ENCODE assay signal across 12 mouse cellular contexts in the genomic region with DNA sequence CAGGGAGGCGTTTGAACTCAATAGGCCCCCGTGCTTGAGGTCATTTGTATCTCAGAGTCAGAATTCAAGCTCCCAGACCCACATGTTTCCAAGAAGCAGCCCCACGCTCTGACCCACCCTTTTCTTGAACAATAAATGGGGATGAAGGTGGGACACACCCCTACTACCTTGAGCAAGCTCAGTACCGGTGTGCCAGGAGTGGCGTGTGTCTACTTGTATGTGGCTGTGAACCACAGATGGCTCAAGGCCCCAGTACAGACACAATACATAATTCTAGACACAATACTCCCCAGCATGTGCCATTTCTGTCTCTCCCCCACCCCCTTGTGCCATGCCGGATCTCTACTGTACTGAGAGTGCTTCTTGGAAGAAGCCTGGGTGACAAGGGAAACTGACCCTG. TPM values are rescaled to one million over a fixed set of nuclear protein-coding genes. Genes with fewer than 3 reads are reported as not detected.
DNase-seq lines count a peak whose midpoint lies in the region; ATAC-seq and TF ChIP-seq lines count a peak whose summit lies in the region.
"Had no signal": no experiment of that assay in that cellular context is flagged by ENCODE, and none has a peak within 500 bp of the region (broad histone marks: within the 10 kb centered on the region; RNA-seq: fewer than 3 reads in every experiment).

No protein-coding gene starts in this region.

- WGBS in heart, embryonic 16.5 days = 39% methylated on average over 6 of the region's 6 CpGs
- WGBS in embryonic facial prominence, embryonic 12.5 days = 68% methylated on average over 6 of the region's 6 CpGs
- 56% methylated on average over 6 of the region's 6 CpGs for WGBS in forebrain, postnatal 0 days
- WGBS in midbrain, embryonic 11.5 days = 83% methylated on average over 6 of the region's 6 CpGs

- H3K9me3 ChIP-seq in heart, embryonic 16.5 days (replicated peaks; ENCODE audit: control insufficient read depth, low read length) = no peaks in the 10 kb centered on the region
- H3K9me3 ChIP-seq in embryonic facial prominence, embryonic 12.5 days = no peaks in the 10 kb centered on the region
- H3K9me3 ChIP-seq in forebrain, postnatal 0 days (ENCODE audit: low read length) = no peaks in the 10 kb centered on the region
- H3K9me3 ChIP-seq in midbrain, embryonic 11.5 days (ENCODE audit: control insufficient read depth, low read length) = no peaks in the 10 kb centered on the region

- no peak for ATAC-seq in heart, embryonic 16.5 days (replicated peaks; ENCODE audit: extremely low read depth, insufficient read depth, low FRiP score)
- no peak for ATAC-seq in embryonic facial prominence, embryonic 12.5 days (ENCODE audit: insufficient number of reproducible peaks, insufficient read depth, low FRiP score, low TSS enrichment)
- peak; percentile 24; the same call in 1 of the 2 replicates for ATAC-seq in forebrain, postnatal 0 days
- no peak for ATAC-seq in midbrain, embryonic 11.5 days (ENCODE audit: low FRiP score)

- TF ChIP-seq CTCF in forebrain, postnatal 0 days (IDR thresholded peaks at IDR 0.05; ENCODE audit: low read depth) = no peak

- DNase-seq in heart, postnatal 4 days = no peak
- no peak for DNase-seq in forebrain, postnatal 0 days
- DNase-seq in midbrain, embryonic 11.5 days (ENCODE audit: low spot score, missing footprints) = no peak
- DNase-seq in cerebellum, postnatal 14 days = no peak
- no peak for DNase-seq in embryo, embryonic 11 days
- DNase-seq in right cerebral cortex, postnatal 25 days = no peak
- DNase-seq: cerebellum, postnatal 25 days had no signal

- H3K4me2 ChIP-seq in heart, embryonic 16.5 days (ENCODE audit: low read depth, low read length) = peak overlapping the region; percentile 63
- peak overlapping the region; percentile 78 for H3K4me2 ChIP-seq in embryonic facial prominence, embryonic 12.5 days (replicated peaks)
- peak overlapping the region; percentile 77 for H3K4me2 ChIP-seq in forebrain, postnatal 0 days (ENCODE audit: low read depth)
- peak overlapping the region; percentile 91 for H3K4me2 ChIP-seq in midbrain, embryonic 11.5 days

- H3K27me3 ChIP-seq in heart, embryonic 16.5 days (ENCODE audit: control insufficient read depth, insufficient read depth, low read length) = 0 out of 2 replicates have a peak, but pooled peaks cover 2% of the 10 kb centered on the region
- no peaks in the 10 kb centered on the region for H3K27me3 ChIP-seq in embryonic facial prominence, embryonic 12.5 days
- H3K27me3 ChIP-seq in forebrain, postnatal 0 days (ENCODE audit: insufficient read depth, low read length) = no peaks in the 10 kb centered on the region
- H3K27me3 ChIP-seq in midbrain, embryonic 11.5 days (ENCODE audit: control insufficient read depth, insufficient read depth, low read length) = peaks cover 2% of the 10 kb centered on the region; the same call in 1 of the 2 replicates

- H3K4me1 ChIP-seq in heart, embryonic 16.5 days (ENCODE audit: control insufficient read depth, insufficient read depth, low read length) = peaks cover 31% of the 10 kb centered on the region
- H3K4me1 ChIP-seq in embryonic facial prominence, embryonic 12.5 days = peaks cover 24% of the 10 kb centered on the region
- H3K4me1 ChIP-seq in forebrain, postnatal 0 days (ENCODE audit: insufficient read depth) = peaks cover 22% of the 10 kb centered on the region
- H3K4me1 ChIP-seq in midbrain, embryonic 11.5 days (ENCODE audit: control insufficient read depth, insufficient read depth, low read length) = peaks cover 19% of the 10 kb centered on the region

- H3K36me3 ChIP-seq in heart, embryonic 16.5 days (ENCODE audit: control insufficient read depth, insufficient read depth) = no peaks in the 10 kb centered on the region
- H3K36me3 ChIP-seq in embryonic facial prominence, embryonic 12.5 days = no peaks in the 10 kb centered on the region
- H3K36me3 ChIP-seq in forebrain, postnatal 0 days (ENCODE audit: insufficient read depth) = no peaks in the 10 kb centered on the region; the same call in 1 of the 2 replicates
- no peaks in the 10 kb centered on the region for H3K36me3 ChIP-seq in midbrain, embryonic 11.5 days (ENCODE audit: control insufficient read depth, insufficient read depth, low read length)

- peak overlapping the region; percentile 89 for H3K27ac ChIP-seq in heart, embryonic 16.5 days (ENCODE audit: low read length)
- H3K27ac ChIP-seq in embryonic facial prominence, embryonic 12.5 days = no peak overlapping the region
- H3K27ac ChIP-seq in forebrain, postnatal 0 days (ENCODE audit: low read depth, low read length) = peak overlapping the region; percentile 81
- no peak overlapping the region for H3K27ac ChIP-seq in midbrain, embryonic 11.5 days (ENCODE audit: low read depth, low read length)

- H3K4me3 ChIP-seq in heart, embryonic 16.5 days (ENCODE audit: low read length) = peak overlapping the region; percentile 79; the same call in 1 of the 2 replicates
- H3K4me3 ChIP-seq in embryonic facial prominence, embryonic 12.5 days = peak overlapping the region; percentile 67
- peak overlapping the region; percentile 81 for H3K4me3 ChIP-seq in forebrain, postnatal 0 days (ENCODE audit: low read depth, low read length)
- H3K4me3 ChIP-seq in midbrain, embryonic 11.5 days (ENCODE audit: low read depth, low read length) = no peak overlapping the region

- H3K9ac ChIP-seq in heart, embryonic 16.5 days (ENCODE audit: low read length) = peak overlapping the region; percentile 94
- 0 out of 2 replicates have a peak overlapping the region, but pooled peaks have one; percentile 87 for H3K9ac ChIP-seq in embryonic facial prominence, embryonic 12.5 days
- peak overlapping the region; percentile 93 for H3K9ac ChIP-seq in forebrain, postnatal 0 days
- peak overlapping the region; percentile 87 for H3K9ac ChIP-seq in midbrain, embryonic 11.5 days (ENCODE audit: low read length)

RNA-seq across cellular contexts. Expression of gene Osbpl5, which starts 18.6 kb away (rescaled TPM):
- 35.8 and 39.5 TPM in 2 replicates for polyA plus RNA-seq in heart, embryonic 16.5 days (2015; fragmentation: Nextera tagmentation; extraction: Ambion mirVana)
- 10 to 100 TPM; 45.1 to 46.4 TPM for total RNA-seq in heart, postnatal 4 days (2021)
- polyA plus RNA-seq in embryonic facial prominence, embryonic 12.5 days (2016; fragmentation: Nextera tagmentation; extraction: Ambion mirVana) = 31.6 and 35.6 TPM in 2 replicates
- total RNA-seq in forebrain, postnatal 0 days (2014; rRNA removed) = 38.3 and 43.8 TPM in 2 replicates
- 19.6 and 26.2 TPM in 2 replicates for polyA plus RNA-seq in forebrain, postnatal 0 days (2015; fragmentation: Nextera tagmentation; extraction: Ambion mirVana)
- 11.2 and 13.0 TPM in 2 replicates for polyA plus RNA-seq in midbrain, embryonic 11.5 days (2014; fragmentation: Nextera tagmentation; extraction: Ambion mirVana)

RNA-seq across cellular contexts. Expression of gene Mrgprg, which starts 28.6 kb away (rescaled TPM):
- polyA plus RNA-seq in heart, embryonic 16.5 days (2015; fragmentation: Nextera tagmentation; extraction: Ambion mirVana) = not detected in 2 replicates
- total RNA-seq in heart, postnatal 4 days (2021) = not detected
- not detected in 2 replicates for polyA plus RNA-seq in embryonic facial prominence, embryonic 12.5 days (2016; fragmentation: Nextera tagmentation; extraction: Ambion mirVana)
- not detected in 2 replicates for total RNA-seq in forebrain, postnatal 0 days (2014; rRNA removed)
- polyA plus RNA-seq in forebrain, postnatal 0 days (2015; fragmentation: Nextera tagmentation; extraction: Ambion mirVana) = not detected in 2 replicates
- not detected in 2 replicates for polyA plus RNA-seq in midbrain, embryonic 11.5 days (2014; fragmentation: Nextera tagmentation; extraction: Ambion mirVana)
- total RNA-seq: CH12.LX; gastrocnemius, postnatal 4 days; monocyte, adult 5-6 weeks had no signal

RNA-seq across cellular contexts. Expression of gene Mrgpre, which starts 46.1 kb away (rescaled TPM):
- polyA plus RNA-seq in heart, embryonic 16.5 days (2015; fragmentation: Nextera tagmentation; extraction: Ambion mirVana) = 1.7 and 2.2 TPM in 2 replicates
- total RNA-seq in heart, postnatal 4 days (2021) = 1 to 10 TPM; 2.3 to 2.4 TPM
- polyA plus RNA-seq in embryonic facial prominence, embryonic 12.5 days (2016; fragmentation: Nextera tagmentation; extraction: Ambion mirVana) = 1.1 and 1.5 TPM in 2 replicates
- 5.2 and 5.9 TPM in 2 replicates for total RNA-seq in forebrain, postnatal 0 days (2014; rRNA removed)
- 5.9 and 8.3 TPM in 2 replicates for polyA plus RNA-seq in forebrain, postnatal 0 days (2015; fragmentation: Nextera tagmentation; extraction: Ambion mirVana)
- 2.7 and 3.7 TPM in 2 replicates for polyA plus RNA-seq in midbrain, embryonic 11.5 days (2014; fragmentation: Nextera tagmentation; extraction: Ambion mirVana)

RNA-seq across cellular contexts. Expression of gene Tnfrsf23, which starts 52.5 kb away (rescaled TPM):
- 1.3 and 1.5 TPM in 2 replicates for polyA plus RNA-seq in heart, embryonic 16.5 days (2015; fragmentation: Nextera tagmentation; extraction: Ambion mirVana)
- 1 to 10 TPM; 3.4 to 3.6 TPM for total RNA-seq in heart, postnatal 4 days (2021)
- polyA plus RNA-seq in embryonic facial prominence, embryonic 12.5 days (2016; fragmentation: Nextera tagmentation; extraction: Ambion mirVana) = 0.47 and 1.1 TPM in 2 replicates
- total RNA-seq in forebrain, postnatal 0 days (2014; rRNA removed) = 1.7 and 1.9 TPM in 2 replicates
- polyA plus RNA-seq in forebrain, postnatal 0 days (2015; fragmentation: Nextera tagmentation; extraction: Ambion mirVana) = 0.43 and 0.54 TPM in 2 replicates
- 0.29 and 0.44 TPM in 2 replicates for polyA plus RNA-seq in midbrain, embryonic 11.5 days (2014; fragmentation: Nextera tagmentation; extraction: Ambion mirVana)
- total RNA-seq: monocyte, adult 5-6 weeks had no signal

Comparison
In these comparisons a context has a peak if more than half of its experiments do, and no peak if none do; other contexts are left out.
1. H3K27ac ChIP-seq: peak in heart, embryonic 16.5 days (single experiment) and forebrain, postnatal 0 days (single experiment); none in embryonic facial prominence, embryonic 12.5 days (single experiment) and midbrain, embryonic 11.5 days (single experiment).
2. Peak in every context shown above with its lines, with median percentiles within 50 percentile points of each other: H3K4me2 ChIP-seq and H3K9ac ChIP-seq.